Mouse (Mus musculus): ENCODE measurements at regions not wholly inside any gene's neighbourhood (a gene's known extent, or its start where the extent isn't known, plus 50 kb on each side); places are given as distances from the start of the nearest gene placed in this dataset.

DNA sequence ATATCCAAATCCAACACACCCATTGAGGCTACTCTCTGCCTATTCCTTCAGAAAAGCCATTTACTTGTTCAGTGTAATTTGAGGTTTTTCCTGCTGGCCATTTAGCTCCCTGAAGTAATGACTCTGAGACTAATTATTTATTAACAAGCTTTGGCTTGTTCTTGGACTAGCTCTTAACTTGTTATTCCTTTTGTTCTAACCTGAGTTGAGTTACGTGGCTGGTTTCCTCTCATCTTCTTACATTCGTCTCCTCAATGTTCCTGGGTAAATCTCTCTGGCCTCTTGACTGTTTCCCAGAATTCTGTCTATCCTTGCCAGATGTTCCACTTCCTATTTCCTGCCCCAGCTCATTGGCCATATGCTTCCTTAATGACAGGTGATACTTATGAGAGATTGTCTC lies 157.2 kb downstream of the Pmp22 start:
- TF ChIP-seq CTCF (IDR thresholded peaks at IDR 0.05; ENCODE audit: extremely low read depth, insufficient read length, insufficient replicate concordance, low read depth, low read length) (no peak), POLR2A (IDR thresholded peaks at IDR 0.05; ENCODE audit: low read depth, low read length) (no peak)

Measured in small intestine, adult 2 months (tissue).